Mouse (Mus musculus) midbrain, embryonic 15.5 days (tissue): ENCODE data around the gene Six4. TPM values are rescaled to one million over a fixed set of nuclear protein-coding genes. Genes with fewer than 3 reads are reported as not detected.

ENCODE experiments used
- polyA plus RNA-seq: library from polyadenylated mRNA; unstranded; fragments of >200 nt; fragmentation: Nextera tagmentation; extraction: Ambion mirVana; gene quantifications from 2 replicates; pipeline ENCODE4 v1.2.1, GENCODE M21; 2015

The Six4 gene
- polyA plus RNA-seq, 1 experiment from 2014 or later: 0.14 TPM

Other genes with a start within 250 kb of the Six4 start
- gene Six6, start 173.6 kb downstream of the Six4 start, polyA plus RNA-seq: 0.61 and 1.5 TPM in 2 replicates
- gene 4930447C04Rik, start 172.7 kb downstream of the Six4 start, polyA plus RNA-seq: 4.0 and 4.8 TPM in 2 replicates
- 0.82 and 1.3 TPM in 2 replicates for gene Six1, start 59.6 kb downstream of the Six4 start, polyA plus RNA-seq
- 16.7 and 17.6 TPM in 2 replicates for gene Mnat1, start 10.3 kb upstream of the Six4 start, polyA plus RNA-seq
- gene Trmt5, start 173.3 kb upstream of the Six4 start, polyA plus RNA-seq: 14.8 and 16.6 TPM in 2 replicates
- 9.8 and 11.0 TPM in 2 replicates for gene Slc38a6, start 173.3 kb upstream of the Six4 start, polyA plus RNA-seq